Mouse (Mus musculus) cerebellum, adult 18-20 months (tissue): ENCODE results near the gene Lsm3.

Experiments
- DNase-seq, 2 experiments: peaks; one replicate each; pipeline ENCODE4 v3.0.0; 2021

Gene Lsm3

GRCm38 (mm10) chr6:91559371-91559770 lies 43.6 kb downstream of the Lsm3 start:
- no peak for DNase-seq

- DNase-seq: no peak
These were observed 44.5 kb downstream of the Lsm3 start for GRCm38 (mm10) chr6:91560186-91560585.

- DNase-seq: no peak
These were observed 47.3 kb downstream of the Lsm3 start for GRCm38 (mm10) chr6:91563031-91563430.

GRCm38 (mm10) chr6:91566407-91566806 lies 50.7 kb downstream of the Lsm3 start:
- no peak for DNase-seq
